Mouse (Mus musculus) fibroblast of lung, adult 2 months (primary cell): ENCODE results near the gene Tmx2.

Source experiments
- DNase-seq: peaks from one replicate; pipeline ENCODE4 v3.0.0-alpha.2; 2011; ENCODE audit warnings: low read depth

The Tmx2 gene

DNA sequence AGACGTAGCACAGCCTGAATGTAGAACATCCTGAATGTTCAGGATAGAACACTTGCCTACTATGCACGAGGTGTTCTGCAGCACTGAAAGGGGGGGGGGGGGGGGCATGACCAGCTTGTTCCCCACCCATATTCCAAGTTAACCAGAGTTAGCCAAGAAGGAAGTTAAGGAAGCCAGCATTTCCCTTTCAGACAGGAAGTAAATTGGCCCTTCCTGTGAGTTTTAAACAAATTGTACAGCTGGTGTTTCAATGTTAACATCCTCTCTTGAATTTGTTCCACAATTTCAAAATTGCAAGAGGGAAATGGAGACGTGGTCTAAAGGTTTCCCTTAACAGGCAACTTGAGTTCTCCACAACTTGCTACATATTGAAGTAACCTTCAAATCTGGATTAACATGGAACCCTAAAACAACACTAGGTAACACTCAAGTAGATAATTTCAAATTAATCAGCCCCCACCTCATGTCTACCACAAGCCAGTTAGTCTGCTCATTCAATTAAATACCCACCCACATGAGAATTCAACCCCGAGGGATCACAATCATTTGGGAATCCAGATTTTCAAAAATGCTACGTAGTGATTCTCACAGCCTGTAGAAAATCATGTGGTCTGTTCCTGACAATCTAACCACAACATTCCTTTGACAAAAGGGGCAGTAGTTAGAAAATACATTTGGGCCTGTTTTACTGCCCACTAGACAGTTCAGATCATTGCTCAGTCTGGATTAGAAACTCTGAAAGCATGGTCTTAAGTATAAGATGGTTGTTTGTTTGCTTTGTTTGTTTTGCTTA lies 40.3 kb downstream of the Tmx2 start:
- DNase-seq, result no peak

GRCm38 (mm10) chr2:84637452-84638165 lies 41.3 kb downstream of the Tmx2 start:
- DNase-seq, result no peak

- no peak for DNase-seq
Observed at GRCm38 (mm10) chr2:84636231-84636741, 42.7 kb downstream of the Tmx2 start.

DNA sequence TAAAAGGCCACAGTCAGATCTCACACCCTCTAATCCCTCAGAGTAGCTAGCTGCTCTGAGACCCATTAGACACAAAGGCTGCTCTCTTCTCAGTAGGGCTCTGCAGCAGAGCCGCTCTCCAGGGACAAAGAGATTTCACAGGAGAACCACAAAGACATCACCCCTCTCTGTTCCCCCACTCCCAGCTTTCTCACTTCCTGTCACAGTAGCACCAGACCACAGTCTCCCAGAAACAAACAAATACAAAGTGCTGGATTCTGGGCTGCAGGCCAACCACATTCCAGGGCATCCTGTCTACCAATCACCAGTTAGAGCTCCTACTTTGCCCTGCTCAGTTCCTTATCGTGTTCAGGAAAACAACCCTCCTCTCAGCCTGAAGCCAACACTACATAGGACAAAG lies 43.3 kb downstream of the Tmx2 start:
- peak; percentile 95 for DNase-seq

DNA sequence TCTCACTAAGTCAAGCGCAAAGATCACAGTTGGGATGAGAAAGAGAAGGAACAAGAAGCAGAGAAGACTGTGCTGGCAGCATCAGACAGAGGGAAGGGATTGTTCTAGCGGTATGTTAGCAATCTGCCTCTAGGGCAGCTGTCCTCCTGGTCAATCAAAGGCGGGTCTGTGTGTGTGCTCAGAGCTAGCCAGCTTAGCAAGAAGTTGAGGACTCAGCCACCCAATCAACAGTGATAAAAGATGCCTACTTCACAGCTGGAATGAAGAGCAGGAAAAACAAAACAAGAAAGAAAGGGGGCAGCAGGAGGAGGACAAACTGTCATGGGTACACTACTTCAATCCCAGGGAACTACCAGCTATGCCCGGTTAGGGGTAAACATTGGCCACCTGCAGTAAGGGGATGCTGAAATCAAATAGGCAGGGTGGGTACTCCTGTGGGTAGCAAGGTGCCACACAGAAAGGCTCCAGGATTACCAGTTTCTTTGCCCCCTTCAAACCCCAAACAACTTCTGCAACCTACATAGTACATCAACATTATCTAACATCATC lies 43.9 kb downstream of the Tmx2 start:
- DNase-seq, result no peak

GRCm38 (mm10) chr2:84634006-84634405 lies 44.9 kb downstream of the Tmx2 start:
- no peak for DNase-seq

- no peak for DNase-seq
Observed at GRCm38 (mm10) chr2:84632999-84633398, 45.9 kb downstream of the Tmx2 start.

DNA sequence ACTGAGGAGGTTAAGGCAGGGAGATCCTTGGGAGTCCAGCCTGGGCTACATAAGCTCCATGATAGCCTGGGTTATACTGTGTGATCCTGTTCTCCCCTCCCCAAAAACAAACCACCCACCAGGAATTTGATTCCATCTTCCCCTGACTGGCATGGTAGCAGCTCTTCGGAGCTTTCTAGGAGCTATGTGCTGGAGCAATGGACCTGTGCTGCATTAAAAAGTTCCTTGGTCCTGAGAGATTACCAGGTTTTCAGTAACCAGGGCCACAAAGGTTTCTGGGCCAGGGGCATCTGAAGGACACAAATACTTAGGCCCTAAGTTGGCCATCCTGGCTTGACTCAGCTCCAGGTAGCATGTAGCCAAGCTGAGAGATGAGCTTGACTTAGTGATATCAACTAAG lies 46.9 kb downstream of the Tmx2 start:
- DNase-seq, result no peak

DNA sequence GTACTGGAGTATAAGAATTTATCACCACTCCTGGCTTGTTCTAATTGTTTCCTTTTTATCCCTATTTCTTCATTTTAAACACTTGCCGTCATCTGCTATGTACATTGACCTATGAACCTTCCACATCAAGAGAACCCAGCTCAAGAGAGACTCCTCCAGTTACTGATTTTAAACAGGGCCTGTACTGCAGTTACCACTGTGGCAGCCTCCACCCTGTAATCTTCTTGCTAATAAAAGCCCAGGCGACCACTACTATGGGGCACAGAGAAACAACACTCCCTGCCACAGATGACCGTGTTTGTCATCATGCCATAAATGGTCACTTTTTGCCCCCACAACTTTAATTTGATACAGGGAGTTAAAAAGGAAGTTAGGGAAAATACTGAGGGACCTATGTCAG lies 51.9 kb downstream of the Tmx2 start:
- DNase-seq, result no peak

GRCm38 (mm10) chr2:84626366-84626975 lies 52.5 kb downstream of the Tmx2 start:
- no peak for DNase-seq

GRCm38 (mm10) chr2:84624201-84624600 lies 54.7 kb downstream of the Tmx2 start:
- no peak for DNase-seq

GRCm38 (mm10) chr2:84623428-84624119 lies 55.4 kb downstream of the Tmx2 start:
- DNase-seq, result no peak

GRCm38 (mm10) chr2:84622668-84623067 lies 56.3 kb downstream of the Tmx2 start:
- DNase-seq, result no peak
